7 mouse cellular contexts compared by ENCODE assay signal in the genomic region with DNA sequence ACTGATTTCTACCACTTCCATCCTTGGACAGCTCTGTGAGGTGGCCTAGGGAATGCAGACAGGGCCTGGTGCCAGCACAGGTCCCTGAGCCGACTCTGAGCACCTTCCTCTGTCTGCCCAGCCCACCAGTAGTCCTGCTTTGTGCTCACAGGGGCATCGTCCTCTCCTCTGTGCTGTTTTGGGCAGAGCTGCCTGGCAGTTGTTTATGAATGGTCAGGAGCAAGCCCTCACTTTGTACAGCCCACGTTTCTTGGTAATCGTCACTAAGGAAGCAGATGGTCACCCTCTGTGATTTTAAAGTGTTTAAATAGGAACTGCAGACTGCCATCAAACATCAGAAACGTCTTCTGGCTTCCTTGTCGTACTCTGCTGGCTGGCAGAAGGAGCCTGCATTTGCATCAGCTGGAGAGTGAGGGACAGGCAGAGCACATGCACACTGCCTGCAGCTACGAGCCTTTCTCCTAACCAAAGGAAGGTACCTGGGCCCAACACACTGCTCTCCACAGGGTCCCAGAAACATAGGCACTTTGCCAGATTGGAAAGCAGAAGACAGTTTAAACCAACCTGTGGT.
DNase-seq lines count a peak whose midpoint lies in the region; ATAC-seq and TF ChIP-seq lines count a peak whose summit lies in the region.

No protein-coding gene starts in this region.

- H3K4me1 ChIP-seq in lung, embryonic 15.5 days = peaks cover 46% of the 10 kb centered on the region
- H3K4me1 ChIP-seq in lung, adult 2 months (ENCODE audit: control insufficient read depth, insufficient read depth, low read length) = no peaks in the 10 kb centered on the region
- H3K4me1 ChIP-seq in forebrain, embryonic 10.5 days = peaks cover 72% of the 10 kb centered on the region

- H3K4me3 ChIP-seq in lung, embryonic 15.5 days = no peak overlapping the region
- H3K4me3 ChIP-seq in lung, adult 2 months (replicated peaks; ENCODE audit: extremely low read depth, low read depth, low read length) = no peak overlapping the region
- H3K4me3 ChIP-seq in forebrain, embryonic 10.5 days = no peak overlapping the region

- DNase-seq in lung, adult 2 months = no peak
- no peak for DNase-seq in forebrain, embryonic 10.5 days (ENCODE audit: extremely low spot score, low spot score)
- peak; percentile 43 to 45 for DNase-seq in layer of hippocampus, postnatal 36 days
- DNase-seq in right cerebral cortex, postnatal 10 days (ENCODE audit: low spot score in 2 of 2) = peak; percentile 65 to 75
- no peak for DNase-seq in c-Kit-positive CD71-positive TER-119-positive erythroid progenitor cells, embryonic 14.5 days (ENCODE audit: low spot score)
- DNase-seq in spleen, postnatal 36 days (ENCODE audit: low spot score in 2 of 2) = no peak

- no peak overlapping the region for H3K4me2 ChIP-seq in lung, embryonic 15.5 days

- no peaks in the 10 kb centered on the region for H3K9me3 ChIP-seq in lung, embryonic 15.5 days
- H3K9me3 ChIP-seq in forebrain, embryonic 10.5 days = no peaks in the 10 kb centered on the region

- TF ChIP-seq CTCF in lung, adult 2 months (IDR thresholded peaks at IDR 0.05; ENCODE audit: insufficient read depth, low read length) = no peak

- no peak overlapping the region; the same call in 1 of the 2 replicates for H3K9ac ChIP-seq in lung, embryonic 15.5 days

- 16% methylated on average over 7 of the region's 7 CpGs for WGBS in lung, embryonic 15.5 days
- WGBS in lung, adult 2 months = 23% methylated on average over 7 of the region's 7 CpGs
- WGBS in forebrain, embryonic 10.5 days = 44% methylated on average over 7 of the region's 7 CpGs

- H3K36me3 ChIP-seq in lung, embryonic 15.5 days = 0 out of 2 replicates have a peak, but pooled peaks cover 4% of the 10 kb centered on the region
- H3K36me3 ChIP-seq in forebrain, embryonic 10.5 days (replicated peaks) = peaks cover 34% of the 10 kb centered on the region

- no peak for TF ChIP-seq POLR2A in lung, adult 2 months (IDR thresholded peaks at IDR 0.05; ENCODE audit: borderline replicate concordance, extremely low read depth, low read depth, low read length)

- H3K27ac ChIP-seq in lung, embryonic 15.5 days = peak overlapping the region; percentile 81
- H3K27ac ChIP-seq in forebrain, embryonic 10.5 days = peak overlapping the region; percentile 88

- ATAC-seq in lung, embryonic 15.5 days (ENCODE audit: borderline replicate concordance, extremely low read depth, low FRiP score, low TSS enrichment) = peak; percentile 32; the same call in 1 of the 2 replicates

- no peaks in the 10 kb centered on the region for H3K27me3 ChIP-seq in lung, embryonic 15.5 days
- H3K27me3 ChIP-seq in forebrain, embryonic 10.5 days (ENCODE audit: poor library complexity, severe bottlenecking) = peaks cover 54% of the 10 kb centered on the region

Comparison
In these comparisons a context has a peak if more than half of its experiments do, and no peak if none do; other contexts are left out.
1. DNase-seq: peak in layer of hippocampus, postnatal 36 days (2 of 2) and right cerebral cortex, postnatal 10 days (2 of 2); none in lung, adult 2 months (single experiment), forebrain, embryonic 10.5 days (single experiment), c-Kit-positive CD71-positive TER-119-positive erythroid progenitor cells, embryonic 14.5 days (single experiment) and spleen, postnatal 36 days (0 of 2).